Mouse (Mus musculus): Measurements from ENCODE around the gene Cct4.

DNA sequence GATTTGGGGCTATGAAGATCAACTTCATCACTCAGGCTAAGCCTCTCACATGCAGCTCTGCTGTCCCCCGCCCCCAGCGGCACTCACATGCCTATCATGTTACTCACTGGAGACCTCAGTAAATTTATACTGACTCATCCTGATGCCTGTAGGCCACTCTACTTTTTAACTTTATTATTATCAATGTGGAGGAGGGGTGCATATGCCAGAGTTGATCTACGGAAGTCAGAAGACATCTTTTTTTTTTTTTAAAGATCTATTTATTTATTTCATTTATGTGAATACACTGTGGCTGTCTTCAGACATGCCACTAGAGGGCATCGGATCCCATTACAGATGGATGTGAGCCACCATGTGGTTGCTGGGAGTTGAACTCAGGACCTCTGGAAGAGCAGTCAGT, 24.8 kb upstream of the Cct4 start:
- TF ChIP-seq POLR2A (IDR thresholded peaks at IDR 0.05; ENCODE audit: low read depth, low read length), result no peak
- no peak; the same call in 1 of the 2 replicates for TF ChIP-seq CTCF (IDR thresholded peaks at IDR 0.05; ENCODE audit: extremely low read depth, insufficient read length, insufficient replicate concordance, low read depth, low read length)
